Mouse (Mus musculus): ENCODE measurements around the gene Thsd4.

GRCm38 (mm10) chr9:60561641-60562289 is 39.9 kb upstream of the Thsd4 start:
- no peak for TF ChIP-seq CTCF (IDR thresholded peaks at IDR 0.05; ENCODE audit: control insufficient read depth, insufficient read depth, low read length)
- no peak for TF ChIP-seq POLR2A (IDR thresholded peaks at IDR 0.05; ENCODE audit: borderline replicate concordance, control insufficient read depth, low read depth, low read length)
